Mouse (Mus musculus) liver, embryonic 14.5 days (tissue): ENCODE measurements at regions not wholly inside any gene's neighbourhood (a gene's known extent, or its start where the extent isn't known, plus 50 kb on each side); places are given as distances from the start of the nearest gene placed in this dataset.

Experiments used
- CTCF ChIP-seq: IDR thresholded peaks from 2 replicates; pipeline ENCODE4 v1.5.1; 2016; ENCODE audit warnings: antibody characterized with exemption, low read depth, control low read depth
- EP300 ChIP-seq: IDR thresholded peaks from 2 replicates; pipeline ENCODE4 v1.6.1; 2016; ENCODE audit warnings: antibody characterized with exemption, low read depth

- TF ChIP-seq CTCF (no peak), EP300 (no peak)
Observed at GRCm38 (mm10) chr2:19058765-19059164, 60.6 kb downstream of the 4930426L09Rik start.
